Mouse (Mus musculus): ENCODE results near the gene Gm20388.

Gene Gm20388

GRCm38 (mm10) chr8:122003646-122004045, 2093.0 kb downstream of the Gm20388 start:
- no peak for DNase-seq (ENCODE audit: low spot score in 2 of 2)

GRCm38 (mm10) chr8:122004131-122004530, 2093.5 kb downstream of the Gm20388 start:
- no peak for DNase-seq (ENCODE audit: low spot score in 2 of 2)

GRCm38 (mm10) chr8:122005422-122006204, 2095.0 kb downstream of the Gm20388 start:
- no peak for DNase-seq (ENCODE audit: low spot score in 2 of 2)

- DNase-seq (ENCODE audit: low spot score in 2 of 2) = peak; percentile 49 to 68
Measured at GRCm38 (mm10) chr8:122006688-122007484, 2096.2 kb downstream of the Gm20388 start.

- no peak for DNase-seq (ENCODE audit: low spot score in 2 of 2)
Measured at GRCm38 (mm10) chr8:122008395-122008794, 2097.8 kb downstream of the Gm20388 start.

GRCm38 (mm10) chr8:122010638-122011037, 2100.0 kb downstream of the Gm20388 start:
- DNase-seq (ENCODE audit: low spot score in 2 of 2) = no peak

GRCm38 (mm10) chr8:122011066-122011588, 2100.5 kb downstream of the Gm20388 start:
- no peak for DNase-seq (ENCODE audit: low spot score in 2 of 2)

- DNase-seq (ENCODE audit: low spot score in 2 of 2) = no peak
Measured at GRCm38 (mm10) chr8:122014606-122015005, 2104.0 kb downstream of the Gm20388 start.

- DNase-seq (ENCODE audit: low spot score in 2 of 2) = peak in 1 of 2 experiments; percentile 60
Measured at GRCm38 (mm10) chr8:122018046-122018831, 2107.6 kb downstream of the Gm20388 start.

- no peak for DNase-seq (ENCODE audit: low spot score in 2 of 2)
Measured at GRCm38 (mm10) chr8:122019162-122019561, 2108.5 kb downstream of the Gm20388 start.

GRCm38 (mm10) chr8:122020050-122020771, 2109.6 kb downstream of the Gm20388 start:
- no peak for DNase-seq (ENCODE audit: low spot score in 2 of 2)

- no peak for DNase-seq (ENCODE audit: low spot score in 2 of 2)
Measured at GRCm38 (mm10) chr8:122021725-122022124, 2111.1 kb downstream of the Gm20388 start.

- DNase-seq (ENCODE audit: low spot score in 2 of 2) = no peak
Measured at GRCm38 (mm10) chr8:122022274-122022673, 2111.6 kb downstream of the Gm20388 start.

- DNase-seq (ENCODE audit: low spot score in 2 of 2) = no peak
Measured at GRCm38 (mm10) chr8:122022705-122023104, 2112.1 kb downstream of the Gm20388 start.

GRCm38 (mm10) chr8:122025546-122025945, 2114.9 kb downstream of the Gm20388 start:
- no peak for DNase-seq (ENCODE audit: low spot score in 2 of 2)

- DNase-seq (ENCODE audit: low spot score in 2 of 2) = no peak
Measured at GRCm38 (mm10) chr8:122028116-122028515, 2117.5 kb downstream of the Gm20388 start.

GRCm38 (mm10) chr8:122030965-122031364, 2120.3 kb downstream of the Gm20388 start:
- DNase-seq (ENCODE audit: low spot score in 2 of 2) = no peak

- DNase-seq (ENCODE audit: low spot score in 2 of 2) = no peak
Measured at GRCm38 (mm10) chr8:122032741-122033140, 2122.1 kb downstream of the Gm20388 start.

- DNase-seq (ENCODE audit: low spot score in 2 of 2) = no peak
Measured at GRCm38 (mm10) chr8:122035543-122035942, 2124.9 kb downstream of the Gm20388 start.

GRCm38 (mm10) chr8:122036325-122036724, 2125.7 kb downstream of the Gm20388 start:
- DNase-seq (ENCODE audit: low spot score in 2 of 2) = no peak

- DNase-seq (ENCODE audit: low spot score in 2 of 2) = no peak
Measured at GRCm38 (mm10) chr8:122037279-122037678, 2126.6 kb downstream of the Gm20388 start.

Data from right cerebral cortex, postnatal 36 days (tissue).